Mouse (Mus musculus) cerebellum, postnatal 36 days (tissue): Measurements from ENCODE around the gene Qsox2.
A peak's percentile ranks its signal among the peaks of the same experiment; 100 is the strongest.

Source experiments
- DNase-seq, 2 experiments: peaks; one replicate each; pipeline ENCODE4 v3.0.0; 2021 to 2022; ENCODE audit warnings: mixed read lengths in 2 of 2

Qsox2 gene

GRCm38 (mm10) chr2:26237290-26237782 lies at the start of gene Qsox2:
TSS of gene Qsox2 (minus strand) at chr2:26237525.
- peak; percentile 82 to 89 for DNase-seq

GRCm38 (mm10) chr2:26286391-26286790 lies 49.1 kb upstream of the Qsox2 start:
- no peak for DNase-seq

DNA sequence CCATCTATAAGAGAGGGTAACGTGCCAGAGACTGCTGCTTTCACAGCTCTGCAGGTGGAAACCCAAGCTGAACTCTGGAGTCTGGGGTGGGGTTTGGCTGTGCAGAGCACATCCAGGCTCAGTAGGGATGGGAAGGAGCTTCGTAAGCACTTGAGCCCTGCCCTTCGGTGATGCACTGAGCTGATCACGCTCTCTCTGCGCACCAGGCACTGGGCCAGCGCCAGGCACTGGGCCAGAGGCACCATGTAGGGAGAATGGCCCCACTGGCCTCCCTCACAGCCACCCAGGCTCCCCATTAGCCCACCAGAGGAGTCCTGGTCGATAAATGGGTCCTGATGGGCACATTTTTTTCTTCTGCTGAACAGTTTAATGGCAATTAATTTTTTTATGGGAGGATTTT lies 48.5 kb upstream of the Qsox2 start:
- peak; percentile 52 to 58 for DNase-seq

GRCm38 (mm10) chr2:26280594-26280993 lies 43.3 kb upstream of the Qsox2 start:
- DNase-seq: no peak

GRCm38 (mm10) chr2:26279712-26280111 lies 42.4 kb upstream of the Qsox2 start:
- no peak for DNase-seq

- DNase-seq: peak; percentile 69 to 82
Observed at GRCm38 (mm10) chr2:26273611-26274010, 36.3 kb upstream of the Qsox2 start.

DNA sequence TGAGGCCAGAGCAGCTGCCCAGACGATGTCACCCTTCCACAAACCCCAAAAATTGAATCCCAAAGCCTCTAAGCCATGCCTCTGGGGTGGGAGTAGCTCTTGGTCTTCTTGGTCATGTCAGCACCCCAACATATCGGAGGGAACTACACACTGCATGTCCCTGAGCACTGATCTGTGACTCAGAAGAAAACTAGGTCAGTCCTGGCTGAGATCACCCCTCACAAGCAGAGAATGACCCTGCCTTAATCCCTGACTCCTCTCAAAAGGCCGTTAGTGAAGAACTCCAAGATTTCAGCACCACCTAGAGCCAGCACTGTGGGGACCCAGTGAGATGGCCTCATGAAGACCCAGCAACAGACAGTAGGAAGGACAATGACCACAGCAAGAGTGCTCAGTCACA lies 30.9 kb upstream of the Qsox2 start:
- DNase-seq: no peak

GRCm38 (mm10) chr2:26266066-26266742 lies 28.9 kb upstream of the Qsox2 start:
- no peak for DNase-seq

DNA sequence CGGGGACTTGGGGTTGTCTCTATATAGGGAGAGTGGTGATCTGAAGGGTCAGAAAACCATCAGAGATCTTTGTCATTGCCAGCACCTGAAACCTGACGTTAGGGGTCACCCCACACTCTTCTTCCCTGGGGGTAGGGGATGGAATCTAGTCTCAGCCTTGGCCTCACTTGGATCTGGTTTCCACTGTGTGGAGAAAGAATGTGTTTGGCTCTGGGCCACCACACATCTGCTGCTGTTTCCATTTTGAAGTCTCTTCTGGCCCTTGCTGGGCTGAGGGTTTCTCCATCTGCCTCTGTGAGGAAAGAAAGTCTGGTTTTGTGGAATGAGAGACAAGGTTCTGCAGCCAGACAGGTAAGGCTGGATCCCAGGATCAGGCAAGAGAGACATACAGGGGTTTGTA lies 27.8 kb upstream of the Qsox2 start:
- no peak for DNase-seq

DNA sequence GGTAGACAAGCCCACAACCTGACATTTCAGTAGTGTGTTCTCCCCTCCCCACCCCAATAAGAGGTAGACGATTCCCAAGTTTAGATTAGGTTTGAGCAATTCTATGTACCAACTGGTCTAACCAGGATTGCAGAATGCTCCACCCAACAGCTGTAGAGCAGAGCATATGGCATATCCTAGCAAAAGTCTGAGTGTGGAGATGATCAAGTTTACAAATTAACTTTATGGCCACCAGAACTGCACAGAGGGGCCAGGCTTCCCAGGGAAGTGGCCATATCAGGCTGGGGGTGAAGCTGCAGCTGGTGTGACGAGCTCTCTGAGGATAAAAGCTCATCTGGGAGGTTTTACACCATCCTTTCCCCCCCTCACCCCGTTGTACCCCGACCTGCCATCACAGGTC lies 27.3 kb upstream of the Qsox2 start:
- no peak for DNase-seq

DNA sequence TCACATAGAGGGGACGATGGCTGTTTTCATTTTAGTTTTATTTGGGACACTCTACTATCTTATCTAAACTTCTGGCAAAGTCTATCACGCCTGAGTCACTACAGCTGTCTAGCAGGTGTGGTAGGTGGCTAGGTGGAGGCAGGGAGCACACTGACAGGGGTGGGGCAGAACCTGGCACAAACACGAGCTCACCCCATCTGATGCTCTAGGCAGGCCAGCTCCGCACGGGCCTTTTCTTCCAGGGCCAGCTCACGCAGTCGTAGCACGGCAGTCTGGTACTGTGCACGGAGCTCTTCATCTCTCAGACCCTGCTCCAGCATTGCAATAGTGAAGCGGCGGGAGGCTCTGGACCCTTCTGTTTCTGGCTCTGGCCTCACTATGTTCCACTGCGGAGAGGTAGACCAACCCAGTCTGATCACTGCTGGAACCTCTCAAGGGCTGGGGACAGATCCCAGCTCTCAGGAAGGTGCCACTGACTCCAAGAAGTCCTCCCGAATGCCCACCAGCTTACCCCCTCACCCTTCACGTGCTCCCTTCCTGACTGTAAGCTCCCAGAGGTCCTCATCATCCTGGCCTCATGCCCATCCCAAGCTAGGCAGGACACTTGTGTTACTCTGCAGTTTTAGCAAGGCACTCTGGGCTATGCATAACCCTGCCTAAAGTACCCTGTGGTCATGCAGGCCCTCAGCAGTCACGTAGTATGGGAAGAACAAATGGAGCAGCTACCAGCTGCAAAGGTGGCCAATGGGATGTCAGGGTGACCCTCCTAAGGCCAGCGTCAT lies 20.2 kb upstream of the Qsox2 start:
- DNase-seq: no peak

DNA sequence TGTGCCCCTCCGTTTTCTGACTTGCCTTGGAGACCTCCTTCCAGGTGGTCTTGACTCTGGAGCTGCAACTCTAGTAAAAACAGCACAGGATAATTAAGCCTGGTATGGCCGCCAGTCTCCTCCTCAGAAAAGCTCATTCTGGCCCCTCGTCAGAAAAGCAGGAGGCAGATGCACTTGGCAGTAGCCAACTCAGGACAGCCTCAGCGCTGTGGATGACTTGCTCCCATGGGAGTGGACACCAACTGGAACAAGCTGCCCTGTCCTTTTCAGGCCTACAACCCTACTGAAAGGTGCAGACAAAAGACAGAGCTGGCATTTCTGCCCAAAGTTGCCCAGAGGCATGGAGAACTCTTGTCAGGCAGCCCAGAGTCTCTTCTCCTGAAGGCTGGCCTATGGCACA lies 17.5 kb upstream of the Qsox2 start:
- no peak for DNase-seq

DNA sequence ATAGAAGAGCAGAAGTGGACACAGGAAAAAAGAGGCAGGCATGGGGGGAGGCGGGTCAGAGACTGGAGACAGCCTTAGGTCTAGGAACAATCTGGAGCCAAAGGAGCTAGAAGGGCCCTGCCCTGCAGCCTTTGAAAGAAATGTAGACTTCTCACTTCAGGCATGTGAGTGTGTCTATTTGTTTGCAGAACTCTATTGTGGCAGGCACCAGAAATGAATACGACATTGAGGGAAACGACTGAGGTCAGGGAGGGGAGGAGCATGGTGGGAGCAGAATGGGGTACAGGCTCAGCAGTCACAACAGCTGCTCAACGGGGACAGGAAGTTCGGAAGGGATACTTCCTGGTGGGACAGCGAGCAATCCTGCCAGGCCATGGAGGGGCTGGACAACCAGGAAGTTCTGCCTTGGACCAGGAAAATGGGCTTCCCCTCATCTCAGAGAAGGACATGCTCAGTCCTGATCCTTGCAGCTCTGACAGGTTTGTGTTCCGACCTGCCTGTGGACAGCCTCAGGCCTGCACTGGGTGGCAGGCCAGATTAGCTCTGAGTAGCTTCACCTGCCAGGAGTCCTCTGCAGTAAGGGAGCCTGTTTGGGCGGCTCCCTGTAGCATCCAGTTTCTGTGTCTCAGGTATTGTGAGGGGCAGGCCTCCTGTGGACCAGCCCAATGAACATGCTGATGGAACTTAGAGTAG lies 15.3 kb upstream of the Qsox2 start:
- DNase-seq: no peak

GRCm38 (mm10) chr2:26247531-26247930 lies 10.2 kb upstream of the Qsox2 start:
- DNase-seq: no peak

GRCm38 (mm10) chr2:26240841-26241240 lies 3.5 kb upstream of the Qsox2 start:
- DNase-seq: no peak

GRCm38 (mm10) chr2:26240330-26240729 lies 3.0 kb upstream of the Qsox2 start:
- no peak for DNase-seq

DNA sequence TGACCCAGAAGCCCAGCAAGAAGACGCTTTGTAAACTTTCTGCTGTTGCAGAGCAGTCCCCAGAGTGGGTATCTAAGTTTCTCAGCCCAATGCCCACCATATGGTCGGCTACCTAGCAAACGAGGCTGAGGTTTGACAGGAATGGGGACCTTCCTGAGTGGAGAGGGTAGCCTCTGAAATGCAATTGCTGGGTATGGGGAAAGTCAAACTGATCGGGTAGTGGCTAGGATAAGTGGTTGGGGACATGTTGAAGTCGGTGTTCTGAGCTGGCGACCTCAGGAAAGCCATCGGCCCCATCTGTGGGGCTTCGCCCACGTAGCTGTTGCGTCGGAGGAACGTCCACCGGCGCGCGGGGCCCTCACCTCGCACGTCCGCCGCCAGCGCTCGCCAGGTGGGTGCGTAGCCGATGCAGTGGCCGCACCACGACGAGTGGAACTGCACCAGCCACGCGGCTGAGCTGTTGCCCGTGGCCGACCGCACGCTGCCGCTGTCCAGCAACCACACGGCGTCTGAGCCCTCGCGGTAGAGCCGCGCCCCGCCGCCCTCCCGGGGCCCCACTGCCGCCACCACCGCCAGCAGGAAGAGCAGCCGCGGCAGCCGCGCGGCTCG lies 540 bp downstream of the Qsox2 start:
- no peak for DNase-seq

DNA sequence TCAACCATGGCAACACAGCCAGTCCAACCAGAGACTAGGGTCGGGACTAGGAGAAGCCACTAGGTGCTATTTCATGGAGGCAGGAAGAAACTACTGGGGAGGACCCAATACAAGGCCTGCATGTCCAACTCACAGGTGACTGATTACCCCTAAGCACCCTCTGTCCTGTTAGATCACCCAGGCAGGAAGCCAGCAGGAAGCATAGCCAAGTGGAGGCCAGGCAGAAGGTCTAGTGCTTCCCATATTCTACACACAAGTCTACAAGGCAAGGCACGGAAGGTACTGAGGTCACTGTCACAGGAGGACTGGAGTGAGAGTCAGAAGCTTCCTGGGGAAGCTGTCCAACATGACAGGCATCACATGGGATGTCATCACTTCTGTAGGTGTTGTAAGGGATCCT lies 2.6 kb downstream of the Qsox2 start:
- DNase-seq: no peak

- DNase-seq: no peak
Observed at GRCm38 (mm10) chr2:26234253-26234652, 3.1 kb downstream of the Qsox2 start.

GRCm38 (mm10) chr2:26231366-26231765 lies 6.0 kb downstream of the Qsox2 start:
- DNase-seq: no peak

DNA sequence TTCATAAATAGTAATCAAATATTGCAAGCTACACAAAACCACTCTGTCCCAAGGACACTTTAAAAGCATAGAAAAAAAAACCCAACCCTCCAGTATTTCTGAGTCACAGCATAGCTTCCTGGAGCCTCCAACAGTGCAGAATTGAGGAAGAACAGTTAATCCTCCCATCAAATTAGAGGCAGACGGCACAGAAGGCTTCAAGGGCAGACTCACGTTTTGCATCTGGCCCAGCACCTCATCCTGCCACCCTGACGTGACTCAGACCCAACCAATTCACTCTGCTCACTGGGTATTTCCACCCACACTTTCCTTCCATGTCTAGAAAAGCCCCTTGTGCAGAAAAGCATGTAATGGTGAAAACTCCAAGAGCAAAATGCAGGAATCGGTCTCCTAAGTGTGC lies 7.1 kb downstream of the Qsox2 start:
- no peak for DNase-seq

DNA sequence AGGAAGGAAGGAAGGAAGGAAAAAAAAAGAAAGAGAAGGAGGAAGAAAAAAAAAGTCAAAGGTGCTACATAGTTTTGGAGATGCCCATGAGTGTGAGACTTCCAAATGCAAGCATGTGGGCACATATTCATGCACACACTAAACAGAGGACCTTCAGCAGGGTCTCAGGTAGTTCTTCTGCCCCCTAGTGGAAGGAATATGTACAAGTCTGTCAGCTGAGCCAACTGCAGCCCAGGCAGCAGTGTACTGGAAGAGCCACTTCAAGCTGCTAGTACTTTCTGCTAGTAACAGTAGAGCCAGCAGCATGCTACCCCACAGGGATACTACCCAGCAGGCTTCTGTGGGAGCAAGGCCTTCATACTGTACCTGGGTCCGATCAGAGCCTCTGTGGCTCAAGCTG lies 9.5 kb downstream of the Qsox2 start:
- peak; percentile 51 to 62 for DNase-seq

DNA sequence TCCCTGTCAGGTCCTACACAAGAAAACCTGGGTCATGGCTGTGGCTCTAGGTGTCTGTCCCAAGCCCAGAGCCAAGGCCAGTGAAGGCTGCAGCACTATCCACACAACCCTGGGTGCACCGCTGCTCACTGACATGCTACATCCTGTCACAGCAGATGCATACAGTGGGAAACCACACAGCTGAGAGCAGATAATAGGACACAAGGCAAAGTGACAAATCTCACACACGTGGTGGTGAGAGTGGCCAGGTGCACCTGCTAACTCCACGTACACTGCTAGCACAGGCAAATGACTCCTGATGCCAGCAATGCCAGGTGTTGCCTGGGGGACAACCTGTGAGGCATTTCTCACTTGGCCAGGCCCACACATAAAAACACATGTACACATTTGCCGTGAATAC lies 12.1 kb downstream of the Qsox2 start:
- DNase-seq: no peak
